27 mouse cellular contexts compared by ENCODE assay signal in the genomic region with DNA sequence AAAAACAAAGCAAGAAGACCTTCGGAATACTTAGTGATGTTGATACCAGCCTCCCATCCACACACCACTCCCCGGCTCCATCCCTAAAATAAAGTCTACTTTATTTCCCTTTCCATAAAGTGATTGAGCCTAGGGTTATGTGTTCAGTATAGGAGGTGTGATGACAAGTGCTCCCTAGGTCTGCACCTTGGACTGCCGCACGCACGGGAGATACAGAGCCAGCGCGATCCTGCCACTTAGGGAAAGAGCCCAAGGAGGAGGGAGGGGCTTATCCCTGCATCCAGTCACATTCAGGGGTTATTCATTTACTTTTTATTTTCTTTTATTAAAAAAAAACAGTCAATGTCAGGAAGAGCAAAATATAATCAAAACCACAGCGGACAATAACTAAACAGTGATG. TPM values are rescaled to one million over a fixed set of nuclear protein-coding genes. Genes with fewer than 3 reads are reported as not detected.
DNase-seq lines count a peak whose midpoint lies in the region; ATAC-seq and TF ChIP-seq lines count a peak whose summit lies in the region.
"Had no signal": no experiment of that assay in that cellular context is flagged by ENCODE, and none has a peak within 500 bp of the region (broad histone marks: within the 10 kb centered on the region; RNA-seq: fewer than 3 reads in every experiment).

No protein-coding gene starts in this region.

- no peak for TF ChIP-seq EP300 in liver, postnatal 0 days (IDR thresholded peaks at IDR 0.05; ENCODE audit: low read depth)

- 0 out of 2 replicates have a peak, but pooled peaks cover 4% of the 10 kb centered on the region for H3K4me1 ChIP-seq in intestine, embryonic 15.5 days (replicated peaks)
- no peaks in the 10 kb centered on the region for H3K4me1 ChIP-seq in intestine, postnatal 0 days (replicated peaks; ENCODE audit: control insufficient read depth, insufficient read depth, low read length)
- peaks cover 7% of the 10 kb centered on the region; the same call in 1 of the 2 replicates for H3K4me1 ChIP-seq in kidney, embryonic 16.5 days (ENCODE audit: insufficient read depth, low read length)
- no peaks in the 10 kb centered on the region for H3K4me1 ChIP-seq in intestine, embryonic 16.5 days (ENCODE audit: control insufficient read depth, insufficient read depth, low read length)
- 0 out of 2 replicates have a peak, but pooled peaks cover 3% of the 10 kb centered on the region for H3K4me1 ChIP-seq in liver, postnatal 0 days (ENCODE audit: insufficient read depth)
- H3K4me1 ChIP-seq: forebrain, embryonic 10.5 days; forebrain, embryonic 13.5 days; heart, embryonic 10.5 days; hindbrain, embryonic 10.5 days; hindbrain, embryonic 13.5 days had no signal

- H3K9me3 ChIP-seq in intestine, embryonic 15.5 days: no peaks in the 10 kb centered on the region
- H3K9me3 ChIP-seq in intestine, postnatal 0 days (ENCODE audit: control insufficient read depth): no peaks in the 10 kb centered on the region
- no peaks in the 10 kb centered on the region for H3K9me3 ChIP-seq in kidney, embryonic 16.5 days (ENCODE audit: low read length)
- no peaks in the 10 kb centered on the region for H3K9me3 ChIP-seq in intestine, embryonic 16.5 days (ENCODE audit: control insufficient read depth, low read length)
- no peaks in the 10 kb centered on the region for H3K9me3 ChIP-seq in liver, postnatal 0 days (ENCODE audit: low read length)
- H3K9me3 ChIP-seq: forebrain, embryonic 10.5 days; forebrain, embryonic 13.5 days; G1E; heart, embryonic 10.5 days; heart, embryonic 13.5 days; hindbrain, embryonic 10.5 days; hindbrain, embryonic 13.5 days had no signal

- no peak overlapping the region for H3K4me3 ChIP-seq in intestine, embryonic 15.5 days (replicated peaks)
- H3K4me3 ChIP-seq in intestine, postnatal 0 days (ENCODE audit: low read depth, low read length): no peak overlapping the region
- no peak overlapping the region for H3K4me3 ChIP-seq in kidney, embryonic 16.5 days (ENCODE audit: low read length)
- H3K4me3 ChIP-seq in intestine, embryonic 16.5 days (ENCODE audit: low read length): no peak overlapping the region
- H3K4me3 ChIP-seq in liver, postnatal 0 days (ENCODE audit: low read depth, low read length): no peak overlapping the region
- H3K4me3 ChIP-seq: forebrain, embryonic 10.5 days; forebrain, embryonic 13.5 days; heart, adult 2 months; heart, embryonic 10.5 days; heart, embryonic 13.5 days; hindbrain, embryonic 10.5 days; hindbrain, embryonic 13.5 days had no signal

- no peak for DNase-seq in kidney, adult 9 months
- no peak for DNase-seq in liver, postnatal 0 days
- DNase-seq: adrenal gland, postnatal 10 days; adrenal gland, postnatal 36 days; cerebellum, adult 18-20 months; cerebellum, adult 9-10 months; cerebellum, postnatal 14 days; gastrocnemius, postnatal 10 days; gastrocnemius, postnatal 36 days; heart, adult 2 months had no signal

- WGBS in intestine, embryonic 15.5 days: 94% methylated on average over 8 of the region's 8 CpGs
- WGBS in intestine, postnatal 0 days: 87% methylated on average over 8 of the region's 8 CpGs
- 76% methylated on average over 8 of the region's 8 CpGs for WGBS in kidney, embryonic 16.5 days
- WGBS in intestine, embryonic 16.5 days: 91% methylated on average over 8 of the region's 8 CpGs
- WGBS in liver, postnatal 0 days (ENCODE audit: insufficient replicate concordance): 91% methylated on average over 8 of the region's 8 CpGs

- no peak overlapping the region for H3K4me2 ChIP-seq in intestine, embryonic 15.5 days (replicated peaks)
- H3K4me2 ChIP-seq in intestine, postnatal 0 days (replicated peaks; ENCODE audit: low read depth): no peak overlapping the region
- H3K4me2 ChIP-seq in kidney, embryonic 16.5 days (replicated peaks; ENCODE audit: low read depth, low read length): no peak overlapping the region
- no peak overlapping the region for H3K4me2 ChIP-seq in intestine, embryonic 16.5 days (ENCODE audit: low read depth, low read length)
- H3K4me2 ChIP-seq in liver, postnatal 0 days (ENCODE audit: low read depth, low read length): no peak overlapping the region
- H3K4me2 ChIP-seq: forebrain, embryonic 13.5 days; heart, embryonic 13.5 days; hindbrain, embryonic 13.5 days had no signal

- 0 out of 2 replicates have a peak, but pooled peaks have one; percentile 28 for ATAC-seq in intestine, embryonic 15.5 days
- no peak for ATAC-seq in intestine, postnatal 0 days
- no peak for ATAC-seq in kidney, embryonic 16.5 days (ENCODE audit: low FRiP score, low TSS enrichment)
- 0 out of 2 replicates have a peak, but pooled peaks have one; percentile 28 for ATAC-seq in intestine, embryonic 16.5 days
- no peak for ATAC-seq in liver, postnatal 0 days
- ATAC-seq: forebrain, embryonic 13.5 days; forebrain, embryonic 16.5 days; hindbrain, embryonic 16.5 days; Patski had no signal

- H3K27me3 ChIP-seq in intestine, embryonic 15.5 days (replicated peaks): no peaks in the 10 kb centered on the region
- no peaks in the 10 kb centered on the region for H3K27me3 ChIP-seq in intestine, postnatal 0 days (replicated peaks; ENCODE audit: control insufficient read depth, insufficient read depth, low read length)
- H3K27me3 ChIP-seq in kidney, embryonic 16.5 days (ENCODE audit: insufficient read depth, low read length): no peaks in the 10 kb centered on the region
- no peaks in the 10 kb centered on the region for H3K27me3 ChIP-seq in intestine, embryonic 16.5 days (replicated peaks; ENCODE audit: control insufficient read depth, insufficient read depth, low read length)
- H3K27me3 ChIP-seq in liver, postnatal 0 days (ENCODE audit: insufficient read depth, low read length): no peaks in the 10 kb centered on the region
- H3K27me3 ChIP-seq: CH12.LX; forebrain, embryonic 13.5 days; heart, embryonic 13.5 days; hindbrain, embryonic 13.5 days; Patski had no signal

- no peak overlapping the region for H3K27ac ChIP-seq in intestine, embryonic 15.5 days
- no peak overlapping the region for H3K27ac ChIP-seq in intestine, postnatal 0 days (ENCODE audit: low read depth, low read length)
- 0 out of 2 replicates have a peak overlapping the region, but pooled peaks have one; percentile 7 for H3K27ac ChIP-seq in kidney, embryonic 16.5 days (ENCODE audit: low read length)
- no peak overlapping the region for H3K27ac ChIP-seq in intestine, embryonic 16.5 days (ENCODE audit: low read length)
- no peak overlapping the region for H3K27ac ChIP-seq in liver, postnatal 0 days (ENCODE audit: low read depth)
- H3K27ac ChIP-seq: forebrain, embryonic 10.5 days; forebrain, embryonic 13.5 days; heart, adult 2 months; heart, embryonic 10.5 days; heart, embryonic 13.5 days; hindbrain, embryonic 10.5 days; hindbrain, embryonic 13.5 days had no signal

- peaks cover 12% of the 10 kb centered on the region; the same call in 1 of the 2 replicates for H3K36me3 ChIP-seq in intestine, embryonic 15.5 days
- H3K36me3 ChIP-seq in intestine, postnatal 0 days (ENCODE audit: control insufficient read depth, insufficient read depth): peaks cover 23% of the 10 kb centered on the region
- H3K36me3 ChIP-seq in kidney, embryonic 16.5 days (ENCODE audit: insufficient read depth, low read length): peaks cover 24% of the 10 kb centered on the region
- no peaks in the 10 kb centered on the region; the same call in 1 of the 2 replicates for H3K36me3 ChIP-seq in intestine, embryonic 16.5 days (ENCODE audit: control insufficient read depth, insufficient read depth, low read length)
- peaks cover 29% of the 10 kb centered on the region for H3K36me3 ChIP-seq in liver, postnatal 0 days (replicated peaks; ENCODE audit: insufficient read depth, low read length)

- no peak for TF ChIP-seq CTCF in intestine, postnatal 0 days (IDR thresholded peaks at IDR 0.05; ENCODE audit: low read depth)
- TF ChIP-seq CTCF in liver, postnatal 0 days (IDR thresholded peaks at IDR 0.05; ENCODE audit: low read depth): no peak

- no peak overlapping the region for H3K9ac ChIP-seq in intestine, embryonic 15.5 days
- no peak overlapping the region for H3K9ac ChIP-seq in intestine, postnatal 0 days (ENCODE audit: low read depth, low read length)
- H3K9ac ChIP-seq in kidney, embryonic 16.5 days (replicated peaks; ENCODE audit: low read length): no peak overlapping the region
- H3K9ac ChIP-seq in intestine, embryonic 16.5 days (ENCODE audit: low read depth, low read length): no peak overlapping the region
- H3K9ac ChIP-seq in liver, postnatal 0 days (replicated peaks): no peak overlapping the region
- H3K9ac ChIP-seq: forebrain, embryonic 13.5 days; heart, embryonic 13.5 days; hindbrain, embryonic 13.5 days had no signal

RNA-seq across cellular contexts. Expression of a gene that starts 34.0 kb away (rescaled TPM):
- polyA plus RNA-seq in intestine, embryonic 15.5 days (2015; fragmentation: Nextera tagmentation; extraction: Ambion mirVana): not detected in 2 replicates
- polyA plus RNA-seq in intestine, postnatal 0 days (2015; fragmentation: Nextera tagmentation; extraction: Ambion mirVana): not detected in 2 replicates
- polyA plus RNA-seq in kidney, embryonic 16.5 days (2015; fragmentation: Nextera tagmentation; extraction: Ambion mirVana): not detected in 2 replicates
- not detected in 2 replicates for polyA plus RNA-seq in intestine, embryonic 16.5 days (2015; fragmentation: Nextera tagmentation; extraction: Ambion mirVana)
- polyA plus RNA-seq in liver, postnatal 0 days (2015; fragmentation: Nextera tagmentation; extraction: Ambion mirVana): not detected in 2 replicates
- polyA plus RNA-seq: embryonic facial prominence, embryonic 11.5 days; forebrain, embryonic 10.5 days; forebrain, embryonic 13.5 days; forebrain, embryonic 16.5 days; G1E; heart, adult 2 months; heart, embryonic 10.5 days; heart, embryonic 13.5 days; heart, postnatal 0 days; hindbrain, embryonic 10.5 days; hindbrain, embryonic 13.5 days; hindbrain, embryonic 16.5 days; Patski had no signal

Comparison
In these comparisons a context has a peak if more than half of its experiments do, and no peak if none do; other contexts are left out.
1. ATAC-seq: peak in intestine, embryonic 15.5 days (single experiment) and intestine, embryonic 16.5 days (single experiment); none in intestine, postnatal 0 days (single experiment), kidney, embryonic 16.5 days (single experiment) and liver, postnatal 0 days (single experiment).